Mouse (Mus musculus) adrenal gland, postnatal 10 days (tissue): Measurements from ENCODE around the gene Zgrf1. TPM values are rescaled to one million over a fixed set of nuclear protein-coding genes. Genes with fewer than 3 reads are reported as not detected.

Experiments
- DNase-seq: peaks from one replicate; pipeline ENCODE4 v3.0.0; 2021; ENCODE audit warnings: mixed read lengths
- microRNA-seq: library from miRNA; unstranded; fragments of <30 nt; microRNA quantifications from one replicate; pipeline ENCODE4 v1.2.0, GENCODE M21; 2021
- total RNA-seq, 2 experiments: library from RNA; stranded (reverse); gene quantifications; 2 replicates each; pipeline ENCODE4 v1.2.3; 2021

Gene Zgrf1
- total RNA-seq, 2 experiments from 2014 or later, result 2.7 to 4.8 TPM

GRCm38 (mm10) chr3:127639875-127640761 lies 86.8 kb downstream of the Zgrf1 start:
- DNase-seq, result peak; percentile 48

- no peak for DNase-seq
Measured at GRCm38 (mm10) chr3:127640762-127641700, 87.7 kb downstream of the Zgrf1 start.

- DNase-seq, result no peak
Measured at GRCm38 (mm10) chr3:127642211-127642610, 88.9 kb downstream of the Zgrf1 start.

- no peak for DNase-seq
Measured at GRCm38 (mm10) chr3:127646156-127646825, 93.0 kb downstream of the Zgrf1 start.

GRCm38 (mm10) chr3:127651742-127652653 lies 98.7 kb downstream of the Zgrf1 start:
- DNase-seq, result no peak

GRCm38 (mm10) chr3:127660712-127661111 lies 107.4 kb downstream of the Zgrf1 start:
- no peak for DNase-seq

GRCm38 (mm10) chr3:127661646-127662531 lies 108.6 kb downstream of the Zgrf1 start:
- no peak for DNase-seq

Small RNA genes lying within 50 kb of the gene (microRNA-seq; reads per million reads assigned to microRNA genes)
- gene Mir302a (7.8 reads per million, percentile 10 among the genes with 10 or more reads in this experiment), gene Mir302b (4.6 reads per million, percentile 3 among the genes with 10 or more reads in this experiment), gene Mir302c (2.8 reads per million), gene Mir302d (17.1 reads per million, percentile 25 among the genes with 10 or more reads in this experiment), gene Mir367 (not detected)

Other genes starting within 250 kb of the Zgrf1 start
- gene Ank2, start 54.1 kb upstream of the Zgrf1 start, total RNA-seq, result 10 to 100 TPM; 56.9 to 95.8 TPM
- 10 to 100 TPM; 22.8 to 24.4 TPM for gene Larp7, start 140 bp upstream of the Zgrf1 start, total RNA-seq
- not detected for gene Neurog2, start 79.6 kb downstream of the Zgrf1 start, total RNA-seq
- 1 to 10 TPM; 6.7 to 7.0 TPM for gene Alpk1, start 227.0 kb downstream of the Zgrf1 start, total RNA-seq
- 1 to 10 TPM; 3.9 to 5.1 TPM for gene Tifa, start 236.3 kb downstream of the Zgrf1 start, total RNA-seq